Mouse (Mus musculus) splenic B cell, adult 2 months (primary cell): ENCODE measurements around the gene Otol1.

ENCODE experiments used
- DNase-seq: peaks from one replicate; pipeline ENCODE4 v3.0.0-alpha.2; 2011; ENCODE audit warnings: low read depth, low spot score
- H3K27me3 ChIP-seq: 2 replicates; pipeline ENCODE4 v1.6.1; 2012; ENCODE audit warnings: mild to moderate bottlenecking, low read length, moderate library complexity, mixed read lengths; ENCODE audit not compliant: control insufficient read depth, poor library complexity, insufficient read depth, severe bottlenecking
- H3K36me3 ChIP-seq: 2 replicates; pipeline ENCODE4 v1.6.1; 2012; ENCODE audit warnings: mild to moderate bottlenecking, low read length, moderate library complexity, mixed read lengths; ENCODE audit not compliant: control insufficient read depth, poor library complexity, insufficient read depth, severe bottlenecking

Otol1 gene

DNA sequence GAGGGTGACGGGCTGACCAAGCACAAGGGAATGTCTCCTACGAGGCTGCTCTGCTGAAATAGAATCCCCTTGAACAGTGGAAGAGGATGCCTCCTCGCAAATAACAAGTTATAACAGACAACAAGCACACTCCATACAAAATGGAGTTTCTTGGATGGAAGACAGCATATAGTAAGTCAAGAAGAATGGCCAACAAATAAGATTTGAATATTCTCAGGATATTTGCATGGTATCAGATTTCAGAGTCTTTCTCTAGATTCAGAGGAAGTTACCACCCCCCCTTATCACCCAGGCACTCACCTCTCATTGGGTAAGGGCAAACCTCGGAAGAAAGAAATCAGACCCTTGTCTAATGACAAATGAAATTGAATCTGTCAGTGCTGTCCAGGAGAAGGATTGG lies at the start of gene Otol1:
Gene Otol1 (plus strand): TSS at position 301 of the 400 bp plus-strand sequence.
- no peaks in the 10 kb centered on the region for H3K27me3 ChIP-seq
- no peak for DNase-seq
- H3K36me3 ChIP-seq, result no peaks in the 10 kb centered on the region

GRCm38 (mm10) chr3:69962187-69962586 lies 45.2 kb upstream of the Otol1 start:
- Histone ChIP-seq H3K36me3 (no peaks in the 10 kb centered on the region), H3K27me3 (no peaks in the 10 kb centered on the region)
- peak; percentile 11 for DNase-seq

GRCm38 (mm10) chr3:69971482-69972097 lies 35.8 kb upstream of the Otol1 start:
- DNase-seq, result no peak
- H3K36me3 ChIP-seq, result no peaks in the 10 kb centered on the region
- no peaks in the 10 kb centered on the region for H3K27me3 ChIP-seq

GRCm38 (mm10) chr3:69978092-69978491 lies 29.3 kb upstream of the Otol1 start:
- Histone ChIP-seq H3K27me3 (no peaks in the 10 kb centered on the region), H3K36me3 (no peaks in the 10 kb centered on the region)
- no peak for DNase-seq

GRCm38 (mm10) chr3:69993806-69994205 lies 13.6 kb upstream of the Otol1 start:
- no peaks in the 10 kb centered on the region for H3K27me3 ChIP-seq
- no peaks in the 10 kb centered on the region for H3K36me3 ChIP-seq
- DNase-seq, result no peak

DNA sequence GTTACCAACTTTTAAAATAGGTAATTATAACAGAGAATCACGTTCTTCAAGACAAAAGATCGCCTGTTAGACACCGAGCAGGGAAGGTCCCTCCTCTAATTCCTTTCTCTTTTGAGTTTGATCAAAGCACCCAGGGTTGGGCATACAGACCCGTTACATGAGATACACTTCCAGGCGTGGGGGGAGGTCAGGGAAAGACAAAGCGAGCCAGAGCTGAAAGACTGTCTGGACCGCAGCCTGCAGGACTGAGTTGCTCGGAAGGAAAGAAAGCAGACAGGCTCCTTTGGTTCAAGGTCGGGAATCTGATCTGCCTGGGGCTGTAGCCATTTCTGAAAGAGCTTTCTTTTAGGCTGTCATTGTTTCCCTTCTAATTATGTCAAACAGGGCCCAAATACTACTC lies 5.9 kb upstream of the Otol1 start:
- DNase-seq, result no peak
- Histone ChIP-seq H3K36me3 (no peaks in the 10 kb centered on the region), H3K27me3 (no peaks in the 10 kb centered on the region)

GRCm38 (mm10) chr3:70003126-70003764 lies 4.2 kb upstream of the Otol1 start:
- Histone ChIP-seq H3K27me3 (no peaks in the 10 kb centered on the region), H3K36me3 (no peaks in the 10 kb centered on the region)
- DNase-seq, result no peak

- H3K36me3 ChIP-seq, result no peaks in the 10 kb centered on the region
- no peaks in the 10 kb centered on the region for H3K27me3 ChIP-seq
- DNase-seq, result no peak
These were observed 3.5 kb upstream of the Otol1 start for GRCm38 (mm10) chr3:70003955-70004354.

DNA sequence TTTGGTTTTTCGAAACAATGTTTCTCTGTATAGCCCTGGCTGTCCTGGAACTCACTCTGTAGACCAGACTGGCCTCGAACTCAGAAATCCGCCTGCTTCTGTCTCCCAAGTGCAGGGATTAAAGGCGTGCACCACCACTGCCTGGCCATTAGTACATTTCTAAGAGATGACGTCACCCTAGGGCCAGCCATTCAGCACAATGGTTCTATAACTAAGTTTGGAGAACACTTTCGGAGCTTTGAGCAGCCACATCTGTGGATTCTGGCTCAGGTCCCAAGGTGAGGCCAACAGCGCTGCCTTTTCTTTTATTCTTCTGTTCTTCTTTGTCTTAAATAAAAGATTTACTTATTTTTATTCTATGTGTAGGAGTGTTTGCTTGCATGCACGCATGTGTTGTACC lies 3.0 kb upstream of the Otol1 start:
- Histone ChIP-seq H3K27me3 (no peaks in the 10 kb centered on the region), H3K36me3 (no peaks in the 10 kb centered on the region)
- no peak for DNase-seq

DNA sequence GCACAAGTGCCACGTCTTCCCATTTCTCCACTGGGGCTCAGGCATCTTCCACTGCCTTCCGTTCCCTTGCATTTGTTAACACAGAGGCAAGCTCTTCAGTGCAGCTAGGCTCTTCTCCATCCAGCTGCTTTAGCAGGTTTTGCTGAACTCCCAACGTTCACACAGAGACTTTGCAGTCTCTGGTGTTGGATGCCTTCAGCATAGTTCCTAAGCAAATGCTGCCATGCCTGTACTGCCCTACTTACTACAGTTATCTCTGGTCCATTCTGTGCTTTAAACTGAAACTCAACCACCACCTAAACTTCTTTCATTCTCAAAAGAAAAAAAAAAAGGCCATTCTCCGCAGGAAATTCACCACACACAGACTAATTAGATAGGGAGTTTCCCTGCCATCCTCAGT lies 5.2 kb downstream of the Otol1 start:
- H3K36me3 ChIP-seq, result no peaks in the 10 kb centered on the region
- no peak for DNase-seq
- no peaks in the 10 kb centered on the region for H3K27me3 ChIP-seq

- DNase-seq, result no peak
- Histone ChIP-seq H3K27me3 (no peaks in the 10 kb centered on the region), H3K36me3 (no peaks in the 10 kb centered on the region)
These were observed 19.2 kb downstream of the Otol1 start for GRCm38 (mm10) chr3:70026605-70027004.

DNA sequence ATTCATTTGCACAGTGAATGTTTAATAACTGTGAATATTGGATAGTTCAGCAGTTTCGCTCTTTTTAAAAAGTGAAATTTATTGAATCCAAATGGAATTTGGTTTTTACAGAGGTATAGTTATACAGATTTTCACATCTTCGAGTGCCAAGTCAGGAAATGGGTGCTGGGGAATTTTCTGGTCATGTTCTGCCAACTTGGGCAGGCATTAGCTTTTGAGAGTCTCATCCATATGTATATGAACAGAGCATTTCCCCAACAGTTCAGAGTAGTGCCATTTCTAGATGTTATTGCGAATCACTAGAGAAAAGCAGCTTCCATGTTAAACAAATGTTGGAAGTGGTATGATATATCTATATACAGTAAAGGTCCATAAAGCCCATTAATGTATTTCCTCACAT lies 21.8 kb downstream of the Otol1 start:
- no peaks in the 10 kb centered on the region for H3K36me3 ChIP-seq
- no peak for DNase-seq
- no peaks in the 10 kb centered on the region for H3K27me3 ChIP-seq

DNA sequence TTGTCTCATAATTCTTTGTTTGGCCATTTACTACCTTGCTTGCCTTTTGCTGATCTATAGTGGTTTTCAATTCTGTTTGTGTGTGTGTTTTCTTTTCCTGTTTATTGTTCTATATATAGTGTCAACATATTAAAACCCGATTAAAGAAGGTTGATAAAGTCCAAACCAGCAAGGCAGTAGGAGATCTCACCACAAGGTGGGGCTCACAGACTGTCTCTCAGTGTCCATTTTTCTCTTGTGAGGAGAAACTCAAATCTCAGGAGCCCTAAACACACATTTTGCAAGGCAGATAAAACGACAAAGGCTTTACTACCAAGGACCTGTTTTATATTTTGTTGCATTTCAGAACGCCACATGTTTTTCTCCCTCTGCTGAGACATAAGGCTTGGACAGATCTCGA lies 28.2 kb downstream of the Otol1 start:
- Histone ChIP-seq H3K27me3 (no peaks in the 10 kb centered on the region), H3K36me3 (no peaks in the 10 kb centered on the region)
- DNase-seq, result no peak
